Mouse (Mus musculus) spleen, adult 2 months (tissue): ENCODE results near the gene Dhx37.

Source experiments
- CTCF ChIP-seq: fragments of 200-500 bp; IDR thresholded peaks from 2 replicates; pipeline ENCODE4 v1.5.1; 2011; ENCODE audit warnings: mild to moderate bottlenecking, inconsistent platforms; ENCODE audit not compliant: insufficient read depth, insufficient read length, insufficient replicate concordance; ENCODE audit errors: extremely low read depth
- POLR2A ChIP-seq: fragments of 200-500 bp; IDR thresholded peaks from 2 replicates; pipeline ENCODE4 v1.6.1; 2011; ENCODE audit warnings: low read depth, low read length, inconsistent platforms

DNA sequence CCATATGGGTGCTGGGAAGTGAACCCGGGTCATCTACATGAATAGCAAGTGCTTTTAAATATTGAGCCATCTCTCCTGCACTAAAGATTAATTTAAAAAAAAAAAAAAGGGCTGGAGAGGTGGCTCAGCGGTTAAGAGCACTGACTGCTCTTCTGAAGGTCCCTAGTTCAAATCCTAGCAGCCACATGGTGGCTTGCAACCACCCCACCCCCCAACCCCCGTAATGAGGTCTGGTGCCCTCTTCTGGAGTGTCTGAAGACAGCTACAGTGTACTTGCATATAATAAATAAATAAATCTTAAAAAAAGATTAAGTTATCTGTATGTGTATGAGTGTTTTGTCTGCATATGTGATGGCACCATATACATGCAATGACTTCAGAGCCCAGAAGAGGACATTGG, 26.7 kb upstream of the Dhx37 start:
- TF ChIP-seq CTCF: no peak
- no peak for TF ChIP-seq POLR2A
